Mouse (Mus musculus) forebrain, embryonic 16.5 days (tissue): ENCODE measurements around the gene Vps45. TPM values are rescaled to one million over a fixed set of nuclear protein-coding genes. Genes with fewer than 3 reads are reported as not detected.

Source experiments
- ATAC-seq: fragments of 200-750 bp; cut with Nextera tagmentation; 2 replicates; pipeline ENCODE4 v1.8.0; 2017; ENCODE audit warnings: mild to moderate bottlenecking, moderate library complexity
- H3K27ac ChIP-seq: fragments of 300-500 bp; sonication (generic); 2 replicates; pipeline ENCODE4 v1.5.1; 2014; ENCODE audit warnings: low read length, control low read depth
- H3K27me3 ChIP-seq: fragments of 300-500 bp; sonication (generic); replicated peaks from 2 replicates; pipeline ENCODE4 v1.6.1; 2014; ENCODE audit warnings: low read length; ENCODE audit not compliant: control insufficient read depth, insufficient read depth
- H3K36me3 ChIP-seq: fragments of 300-500 bp; sonication (generic); 2 replicates; pipeline ENCODE4 v1.6.1; 2014; ENCODE audit not compliant: control insufficient read depth, insufficient read depth
- H3K4me1 ChIP-seq: fragments of 300-500 bp; sonication (generic); replicated peaks from 2 replicates; pipeline ENCODE4 v1.6.1; 2014; ENCODE audit warnings: low read length; ENCODE audit not compliant: control insufficient read depth, insufficient read depth
- H3K4me2 ChIP-seq: fragments of 300-500 bp; sonication (generic); 2 replicates; pipeline ENCODE4 v1.6.1; 2014; ENCODE audit warnings: mild to moderate bottlenecking, low read length, control low read depth
- H3K4me3 ChIP-seq: fragments of 300-500 bp; sonication (generic); replicated peaks from 2 replicates; pipeline ENCODE4 v1.5.1; 2014; ENCODE audit warnings: mild to moderate bottlenecking, low read length, control low read depth
- H3K9ac ChIP-seq: fragments of 300-500 bp; sonication (generic); replicated peaks from 2 replicates; pipeline ENCODE4 v1.6.1; 2014; ENCODE audit warnings: low read depth, low read length, control low read depth
- H3K9me3 ChIP-seq: fragments of 300-500 bp; sonication (generic); 2 replicates; pipeline ENCODE4 v1.6.1; 2016; ENCODE audit warnings: low read length; ENCODE audit not compliant: control insufficient read depth
- WGBS: fragments of 180-500 bp; shearing (Covaris S2); extraction: QIAGEN DNeasy Blood & Tissue Kit; methylation state at CpG from one replicate; pipeline ENCODE4 v1.1.7; 2014; 5-methylcytosine and 5-hydroxymethylcytosine counted together
- polyA plus RNA-seq: library from polyadenylated mRNA; unstranded; fragments of >200 nt; fragmentation: Nextera tagmentation; extraction: Ambion mirVana; gene quantifications from 2 replicates; pipeline ENCODE4 v1.2.1, GENCODE M21; 2015

Gene Vps45
- polyA plus RNA-seq, 1 experiment from 2014 or later, result 55.3 TPM

DNA sequence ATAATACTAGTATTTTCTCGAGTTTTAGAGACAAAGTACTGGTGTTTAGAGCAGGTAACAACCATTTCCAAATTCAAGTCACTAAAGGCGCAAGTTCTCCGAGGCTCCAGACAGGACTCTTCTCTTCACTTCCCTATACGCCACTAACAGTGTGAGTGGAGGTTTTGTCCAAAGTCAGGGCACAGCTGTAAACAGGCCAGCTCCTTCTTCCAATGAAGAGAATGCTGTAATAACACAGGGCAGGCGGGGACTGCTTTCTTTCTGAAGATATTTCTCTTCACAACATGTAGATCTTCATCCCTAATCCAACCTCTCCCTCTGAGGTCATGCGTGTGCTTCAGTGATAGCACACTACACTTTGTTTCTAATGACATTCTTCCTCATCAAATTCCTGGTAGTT is 21.5 kb downstream of the Vps45 start:
- no peaks in the 10 kb centered on the region for H3K9me3 ChIP-seq
- H3K4me1 ChIP-seq, result no peaks in the 10 kb centered on the region
- H3K4me3 ChIP-seq, result no peak overlapping the region
- no peaks in the 10 kb centered on the region for H3K27me3 ChIP-seq
- H3K27ac ChIP-seq, result no peak overlapping the region
- no peak overlapping the region for H3K4me2 ChIP-seq
- peaks cover 5% of the 10 kb centered on the region; the same call in 1 of the 2 replicates for H3K36me3 ChIP-seq
- no peak overlapping the region for H3K9ac ChIP-seq
- WGBS, result 93% methylated on average over 6 of the region's 6 CpGs
- no peak for ATAC-seq

DNA sequence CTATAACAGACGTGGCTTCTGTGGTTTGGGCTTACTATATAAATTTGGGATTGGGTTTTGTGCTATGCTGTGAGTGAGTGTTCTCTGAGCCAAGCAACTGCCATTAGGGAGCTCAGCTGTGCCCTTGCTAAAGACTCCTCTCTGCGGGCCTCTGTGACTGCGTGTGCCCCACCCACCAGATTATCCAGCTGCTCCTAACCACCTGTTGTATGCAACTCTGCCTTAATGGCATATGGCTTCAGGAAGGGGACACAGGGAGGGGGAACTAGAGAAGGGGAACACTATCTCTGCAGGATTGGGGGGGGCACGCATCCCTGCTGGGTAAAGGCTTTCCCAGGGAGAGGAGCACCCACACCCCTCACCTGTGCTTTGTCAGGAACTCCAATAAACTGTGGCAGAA is 25.2 kb downstream of the Vps45 start:
- ATAC-seq, result no peak
- Histone ChIP-seq H3K27me3 (no peaks in the 10 kb centered on the region), H3K36me3 (peaks cover 6% of the 10 kb centered on the region; the same call in 1 of the 2 replicates), H3K9me3 (no peaks in the 10 kb centered on the region), H3K4me3 (no peak overlapping the region), H3K4me1 (no peaks in the 10 kb centered on the region), H3K4me2 (no peak overlapping the region), H3K9ac (no peak overlapping the region), H3K27ac (no peak overlapping the region)
- 84% methylated on average over 4 of the region's 4 CpGs for WGBS

GRCm38 (mm10) chr3:96032652-96033017 is 25.6 kb downstream of the Vps45 start:
- H3K9me3 ChIP-seq, result no peaks in the 10 kb centered on the region
- 93% methylated on average over 6 of the region's 6 CpGs for WGBS
- H3K27ac ChIP-seq, result no peak overlapping the region
- H3K36me3 ChIP-seq, result peaks cover 6% of the 10 kb centered on the region; the same call in 1 of the 2 replicates
- no peak overlapping the region for H3K4me2 ChIP-seq
- no peak for ATAC-seq
- no peaks in the 10 kb centered on the region for H3K4me1 ChIP-seq
- H3K4me3 ChIP-seq, result no peak overlapping the region
- no peak overlapping the region for H3K9ac ChIP-seq
- H3K27me3 ChIP-seq, result no peaks in the 10 kb centered on the region

- Histone ChIP-seq H3K9me3 (no peaks in the 10 kb centered on the region), H3K27ac (no peak overlapping the region), H3K4me2 (no peak overlapping the region), H3K27me3 (no peaks in the 10 kb centered on the region), H3K9ac (no peak overlapping the region), H3K4me1 (no peaks in the 10 kb centered on the region), H3K4me3 (no peak overlapping the region), H3K36me3 (peaks cover 6% of the 10 kb centered on the region; the same call in 1 of the 2 replicates)
- no peak for ATAC-seq
- WGBS, result 82% methylated on average over 6 of the region's 6 CpGs
These were observed 26.1 kb downstream of the Vps45 start for GRCm38 (mm10) chr3:96031991-96032651.

DNA sequence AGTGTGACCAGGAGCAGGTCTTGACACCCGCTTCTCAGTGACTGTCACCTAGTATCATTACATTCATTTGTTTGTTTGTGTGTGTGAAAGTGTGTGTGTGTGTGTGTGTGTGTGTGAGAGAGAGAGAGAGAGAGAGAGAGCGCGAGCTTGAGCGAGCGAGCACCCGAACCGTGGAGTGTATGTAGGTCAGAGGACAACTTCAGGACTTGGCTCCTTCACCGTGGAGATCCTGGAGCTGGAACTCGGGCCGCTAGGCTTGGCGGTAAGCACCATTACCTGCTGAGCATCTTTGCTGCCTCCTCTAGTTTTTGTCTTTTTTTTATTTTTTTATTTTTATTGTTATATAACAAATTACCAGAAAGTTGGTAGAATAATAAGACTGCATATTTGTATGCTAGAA is 28.5 kb downstream of the Vps45 start:
- no peak overlapping the region for H3K27ac ChIP-seq
- H3K9ac ChIP-seq, result no peak overlapping the region
- no peaks in the 10 kb centered on the region for H3K9me3 ChIP-seq
- no peak for ATAC-seq
- no peaks in the 10 kb centered on the region for H3K4me1 ChIP-seq
- H3K27me3 ChIP-seq, result no peaks in the 10 kb centered on the region
- no peak overlapping the region for H3K4me3 ChIP-seq
- H3K4me2 ChIP-seq, result no peak overlapping the region
- WGBS, result 89% methylated on average over 11 of the region's 11 CpGs
- peaks cover 6% of the 10 kb centered on the region; the same call in 1 of the 2 replicates for H3K36me3 ChIP-seq

DNA sequence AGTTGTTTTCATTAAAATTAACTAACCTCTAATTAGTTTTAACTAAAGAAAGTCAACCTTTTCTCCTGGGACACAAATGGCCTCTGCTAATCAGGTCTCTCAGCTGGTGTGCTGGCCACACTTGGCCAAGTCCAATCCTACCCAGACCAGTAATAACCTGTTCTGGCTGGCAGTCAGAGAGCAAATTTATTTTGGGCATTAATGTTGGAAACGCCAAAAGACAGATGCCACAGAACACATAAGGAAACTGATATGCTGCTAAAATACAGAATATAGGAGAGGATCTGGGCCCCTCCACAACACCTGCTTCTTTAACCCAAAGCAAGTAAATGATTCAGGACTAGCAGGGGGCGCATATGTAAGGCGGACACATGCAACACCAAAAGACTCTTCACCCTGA is 28.9 kb downstream of the Vps45 start:
- Histone ChIP-seq H3K4me2 (no peak overlapping the region), H3K4me3 (no peak overlapping the region), H3K36me3 (peaks cover 6% of the 10 kb centered on the region; the same call in 1 of the 2 replicates), H3K9ac (no peak overlapping the region), H3K4me1 (no peaks in the 10 kb centered on the region), H3K9me3 (no peaks in the 10 kb centered on the region), H3K27me3 (no peaks in the 10 kb centered on the region), H3K27ac (no peak overlapping the region)
- WGBS, result 84% methylated on average over 3 of the region's 3 CpGs
- no peak for ATAC-seq

GRCm38 (mm10) chr3:96027875-96028274 is 30.4 kb downstream of the Vps45 start:
- WGBS, result 85% methylated on average over 1 of the region's 1 CpGs
- H3K4me3 ChIP-seq, result no peak overlapping the region

DNA sequence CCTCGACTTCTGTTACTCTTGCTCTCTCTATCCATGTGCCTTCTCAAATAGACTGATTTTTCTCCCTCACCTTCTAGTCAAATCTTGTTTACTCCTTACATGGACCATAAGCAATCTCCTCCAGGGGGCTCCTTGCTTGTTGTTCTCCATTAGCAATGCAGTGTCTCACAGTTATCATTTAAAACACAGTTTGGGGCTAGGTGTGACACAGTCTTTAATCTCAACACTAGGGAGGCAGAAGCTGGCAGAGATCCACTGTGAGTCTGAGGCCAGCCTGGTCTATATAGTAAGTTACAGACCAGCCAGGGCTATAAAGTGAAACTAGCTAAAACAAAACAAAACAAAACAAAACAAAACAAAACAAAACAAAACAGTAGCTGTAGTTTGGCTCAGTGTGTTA is 31.1 kb downstream of the Vps45 start:
- Histone ChIP-seq H3K4me1 (no peaks in the 10 kb centered on the region), H3K4me3 (no peak overlapping the region), H3K36me3 (peaks cover 6% of the 10 kb centered on the region; the same call in 1 of the 2 replicates), H3K27ac (no peak overlapping the region), H3K4me2 (no peak overlapping the region), H3K9ac (no peak overlapping the region), H3K9me3 (no peaks in the 10 kb centered on the region), H3K27me3 (no peaks in the 10 kb centered on the region)
- WGBS, result 84% methylated on average over 1 of the region's 1 CpGs
- ATAC-seq, result no peak

More at GRCm38 (mm10) chr3:96027875-96028274, 30.4 kb downstream of the Vps45 start:
- no peak overlapping the region for H3K27ac ChIP-seq
- no peaks in the 10 kb centered on the region for H3K9me3 ChIP-seq
- H3K9ac ChIP-seq, result no peak overlapping the region
- no peaks in the 10 kb centered on the region for H3K27me3 ChIP-seq
- ATAC-seq, result no peak
- peaks cover 6% of the 10 kb centered on the region; the same call in 1 of the 2 replicates for H3K36me3 ChIP-seq
- H3K4me2 ChIP-seq, result no peak overlapping the region
- no peaks in the 10 kb centered on the region for H3K4me1 ChIP-seq

- H3K27ac ChIP-seq, result no peak overlapping the region
- 81% methylated on average over 5 of the region's 5 CpGs for WGBS
- no peaks in the 10 kb centered on the region for H3K9me3 ChIP-seq
- H3K36me3 ChIP-seq, result no peaks in the 10 kb centered on the region
- no peak overlapping the region for H3K9ac ChIP-seq
- no peak overlapping the region for H3K4me2 ChIP-seq
- H3K4me1 ChIP-seq, result no peaks in the 10 kb centered on the region
- no peaks in the 10 kb centered on the region for H3K27me3 ChIP-seq
- H3K4me3 ChIP-seq, result no peak overlapping the region
- no peak for ATAC-seq
These were observed 36.7 kb downstream of the Vps45 start for GRCm38 (mm10) chr3:96021421-96022128.
